Mouse (Mus musculus) MEL (cell line): ENCODE measurements around the gene Mrpl58. TPM values are rescaled to one million over a fixed set of nuclear protein-coding genes. Genes with fewer than 3 reads are reported as not detected.

Experiments
- DNase-seq: peaks from one replicate; pipeline ENCODE4 v3.0.0; 2011; ENCODE audit warnings: low read depth, low spot score
- H3K27ac ChIP-seq: 2 replicates; pipeline ENCODE4 v1.5.1; 2012; ENCODE audit warnings: low read depth, mild to moderate bottlenecking, control low read depth, low read length, moderate library complexity; ENCODE audit not compliant: control insufficient read depth
- H3K27me3 ChIP-seq, 2 experiments: fragments of 150-350 bp in 1 of 2; sonication (generic) in 1 of 2; 2 replicates each; pipeline ENCODE4 v1.6.1; 2012; ENCODE audit warnings: low read length in 2 of 2, mild to moderate bottlenecking in 2 of 2, improper control_type of control experiment in 1 of 2, moderate library complexity in 1 of 2; ENCODE audit not compliant: insufficient read depth in 2 of 2, control insufficient read depth in 1 of 2
- H3K36me3 ChIP-seq, 2 experiments: 2 replicates each; pipeline ENCODE4 v1.6.1; 2012 to 2014; ENCODE audit warnings: low read length in 2 of 2, improper control_type of control experiment in 1 of 2, inconsistent platforms in 1 of 2, mild to moderate bottlenecking in 1 of 2; ENCODE audit not compliant: insufficient read depth in 2 of 2, control insufficient read depth in 1 of 2
- H3K4me1 ChIP-seq, 2 experiments: fragments of 150-350 bp in 1 of 2; sonication (generic) in 1 of 2; 2 replicates each; pipeline ENCODE4 v1.6.1; 2012; ENCODE audit warnings: low read length in 2 of 2, improper control_type of control experiment in 1 of 2, mild to moderate bottlenecking in 1 of 2; ENCODE audit not compliant: insufficient read depth in 2 of 2, control insufficient read depth in 1 of 2
- H3K4me3 ChIP-seq, 2 experiments: fragments of 150-350 bp in 1 of 2; sonication (generic) in 1 of 2; 2 replicates each; pipeline ENCODE4 v1.5.1; 2012; ENCODE audit warnings: low read depth in 2 of 2, low read length in 2 of 2, mild to moderate bottlenecking in 2 of 2, moderate library complexity in 2 of 2, control low read depth in 1 of 2, improper control_type of control experiment in 1 of 2; ENCODE audit not compliant: control insufficient read depth in 1 of 2, insufficient read depth in 1 of 2
- H3K79me2 ChIP-seq: 2 replicates; pipeline ENCODE4 v1.6.1; 2012; ENCODE audit warnings: mild to moderate bottlenecking, low read length, moderate library complexity; ENCODE audit not compliant: control insufficient read depth, poor library complexity, insufficient read depth
- H3K9ac ChIP-seq: 2 replicates; pipeline ENCODE4 v1.6.1; 2012; ENCODE audit warnings: low read depth, mild to moderate bottlenecking, control low read depth, low read length, moderate library complexity; ENCODE audit not compliant: control insufficient read depth, poor library complexity, severe bottlenecking
- H3K9me3 ChIP-seq: fragments of 150-350 bp; sonication (generic); replicated peaks from 2 replicates; pipeline ENCODE4 v1.6.1; 2012; ENCODE audit warnings: mild to moderate bottlenecking, low read length, improper control_type of control experiment, moderate library complexity; ENCODE audit not compliant: insufficient read depth
- CHD1 ChIP-seq: IDR thresholded peaks from 2 replicates; pipeline ENCODE4 v1.6.1; 2012; ENCODE audit warnings: low read depth, mild to moderate bottlenecking, inconsistent platforms, low read length, improper control_type of control experiment
- CTCF ChIP-seq, 3 experiments: IDR thresholded peaks in 2 of 3; conservative IDR thresholded peaks in 1 of 3; 2 replicates each; pipeline ENCODE4 v1.5.1; 2011 to 2012; ENCODE audit warnings: low read length in 3 of 3, low read depth in 2 of 3, mild to moderate bottlenecking in 2 of 3, improper control_type of control experiment in 1 of 3, inconsistent platforms in 1 of 3, mixed read lengths in 1 of 3, moderate library complexity in 1 of 3; ENCODE audit not compliant: control insufficient read depth in 1 of 3, insufficient read depth in 1 of 3, poor library complexity in 1 of 3, severe bottlenecking in 1 of 3
- ELF1 ChIP-seq: IDR thresholded peaks from 2 replicates; pipeline ENCODE4 v1.6.1; 2014; ENCODE audit warnings: low read depth, mild to moderate bottlenecking, inconsistent platforms, low read length, improper control_type of control experiment, moderate library complexity
- EP300 ChIP-seq, 2 experiments: IDR thresholded peaks; 2 replicates each; pipeline ENCODE4 v1.6.1; 2011; ENCODE audit warnings: improper control_type of control experiment in 2 of 2, low read length in 2 of 2, low read depth in 1 of 2, mild to moderate bottlenecking in 1 of 2
- KAT2A ChIP-seq: conservative IDR thresholded peaks from 2 replicates; pipeline ENCODE4 v1.6.1; 2012; ENCODE audit warnings: low read depth, low read length, improper control_type of control experiment, inconsistent platforms
- MAX ChIP-seq: IDR thresholded peaks from 2 replicates; pipeline ENCODE4 v1.6.1; 2011; ENCODE audit warnings: low read length, improper control_type of control experiment
- MAZ ChIP-seq: IDR thresholded peaks from 2 replicates; pipeline ENCODE4 v1.6.1; 2012; ENCODE audit warnings: low read depth, mild to moderate bottlenecking, inconsistent platforms, low read length, improper control_type of control experiment
- MXI1 ChIP-seq: IDR thresholded peaks from 2 replicates; pipeline ENCODE4 v1.6.1; 2011; ENCODE audit warnings: mild to moderate bottlenecking, low read depth, low read length, improper control_type of control experiment
- NRF1 ChIP-seq: IDR thresholded peaks from 2 replicates; pipeline ENCODE4 v1.6.1; 2014; ENCODE audit warnings: low read depth, mild to moderate bottlenecking, inconsistent platforms, low read length, improper control_type of control experiment, moderate library complexity; ENCODE audit not compliant: poor library complexity, insufficient read depth, severe bottlenecking
- POLR2A ChIP-seq, 2 experiments: IDR thresholded peaks; 2 replicates each; pipeline ENCODE4 v1.6.1; 2011 to 2012; ENCODE audit warnings: low read length in 2 of 2, mild to moderate bottlenecking in 2 of 2, control low read depth in 1 of 2, improper control_type of control experiment in 1 of 2, low read depth in 1 of 2, moderate library complexity in 1 of 2; ENCODE audit not compliant: control insufficient read depth in 1 of 2, insufficient read depth in 1 of 2, poor library complexity in 1 of 2
- POLR2AphosphoS5 ChIP-seq: IDR thresholded peaks from 2 replicates; pipeline ENCODE4 v1.6.1; 2012; ENCODE audit warnings: low read depth, borderline replicate concordance, mild to moderate bottlenecking, inconsistent platforms, low read length, moderate library complexity, mixed read lengths
- RCOR1 ChIP-seq: IDR thresholded peaks from 2 replicates; pipeline ENCODE4 v1.6.1; 2012; ENCODE audit warnings: low read depth, mild to moderate bottlenecking, inconsistent platforms, low read length, improper control_type of control experiment
- SIN3A ChIP-seq: IDR thresholded peaks from 2 replicates; pipeline ENCODE4 v1.6.1; 2012; ENCODE audit warnings: low read length, improper control_type of control experiment, inconsistent platforms
- SMC3 ChIP-seq: IDR thresholded peaks from 2 replicates; pipeline ENCODE4 v1.6.1; 2011; ENCODE audit warnings: low read depth, low read length, improper control_type of control experiment
- UBTF ChIP-seq: IDR thresholded peaks from 2 replicates; pipeline ENCODE4 v1.6.1; 2012; ENCODE audit warnings: low read depth, mild to moderate bottlenecking, inconsistent platforms, low read length, improper control_type of control experiment, moderate library complexity, borderline replicate concordance; ENCODE audit not compliant: insufficient read depth
- ZMIZ1 ChIP-seq: IDR thresholded peaks from 2 replicates; pipeline ENCODE4 v1.6.1; 2012; ENCODE audit warnings: low read depth, mild to moderate bottlenecking, inconsistent platforms, low read length, improper control_type of control experiment, moderate library complexity
- polyA plus RNA-seq, 2 experiments: library from polyadenylated mRNA; stranded (reverse) in 1 of 2; unstranded in 1 of 2; fragments of >175 nt in 1 of 2; fragments of >200 nt in 1 of 2; gene quantifications; 2 replicates each; pipeline versions ENCODE4 v1.2.1 to v1.2.4; 2012; ENCODE audit warnings: low replicate concordance in 2 of 2, low read depth in 1 of 2; ENCODE audit not compliant: insufficient read length in 2 of 2, insufficient read depth in 1 of 2, missing spikeins in 1 of 2
- total RNA-seq: library from RNA; depleted of rRNA; stranded (reverse); fragments of 300-350 nt; gene quantifications from 2 replicates; pipeline ENCODE4 v1.2.3, GENCODE M21; 2012

Mrpl58 gene
- total and polyA plus RNA-seq, 3 experiments = 137 TPM; not detected in 1

DNA sequence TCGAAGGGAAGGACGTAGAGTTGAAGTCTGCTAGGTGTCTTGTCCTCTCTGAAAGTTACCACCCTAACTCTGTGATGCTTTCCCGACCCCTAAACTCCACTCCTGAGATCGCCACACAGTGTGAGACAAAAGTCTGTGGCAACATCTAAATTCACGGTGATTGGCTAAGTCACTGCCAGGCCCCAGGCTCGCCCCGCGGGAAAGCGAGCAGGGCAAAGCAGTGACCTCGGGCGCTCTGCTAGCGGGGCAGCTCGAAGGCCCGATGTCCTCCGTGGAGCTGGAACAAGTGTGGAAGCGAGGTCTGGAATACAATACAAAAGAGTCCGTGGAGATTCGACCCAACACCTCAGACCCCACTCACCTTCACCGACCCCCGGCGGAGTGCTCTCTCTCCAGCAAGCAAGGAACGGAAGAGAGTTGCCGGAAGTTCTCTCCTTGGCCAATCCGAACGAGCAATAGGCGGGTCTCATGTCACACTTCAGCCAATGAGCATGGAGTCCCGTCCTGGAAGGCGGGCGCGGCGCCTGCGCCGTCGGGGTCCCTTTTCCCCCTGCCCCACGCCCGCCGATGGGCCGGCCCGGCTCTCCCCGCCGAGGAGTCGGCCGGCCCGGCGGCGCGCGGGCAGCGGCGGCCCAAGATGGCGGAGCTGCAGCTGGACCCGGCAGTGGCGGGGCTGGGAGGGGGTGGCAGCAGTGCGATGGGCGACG lies 16.1 kb downstream of the Mrpl58 start, which contains the start of the genes Atp5h and Kctd2 (continued):
- TF ChIP-seq KAT2A (peak; percentile 76; the same call in 1 of the 2 replicates), NRF1 (peak; percentile 86), ZMIZ1 (peak; percentile 52)

DNA sequence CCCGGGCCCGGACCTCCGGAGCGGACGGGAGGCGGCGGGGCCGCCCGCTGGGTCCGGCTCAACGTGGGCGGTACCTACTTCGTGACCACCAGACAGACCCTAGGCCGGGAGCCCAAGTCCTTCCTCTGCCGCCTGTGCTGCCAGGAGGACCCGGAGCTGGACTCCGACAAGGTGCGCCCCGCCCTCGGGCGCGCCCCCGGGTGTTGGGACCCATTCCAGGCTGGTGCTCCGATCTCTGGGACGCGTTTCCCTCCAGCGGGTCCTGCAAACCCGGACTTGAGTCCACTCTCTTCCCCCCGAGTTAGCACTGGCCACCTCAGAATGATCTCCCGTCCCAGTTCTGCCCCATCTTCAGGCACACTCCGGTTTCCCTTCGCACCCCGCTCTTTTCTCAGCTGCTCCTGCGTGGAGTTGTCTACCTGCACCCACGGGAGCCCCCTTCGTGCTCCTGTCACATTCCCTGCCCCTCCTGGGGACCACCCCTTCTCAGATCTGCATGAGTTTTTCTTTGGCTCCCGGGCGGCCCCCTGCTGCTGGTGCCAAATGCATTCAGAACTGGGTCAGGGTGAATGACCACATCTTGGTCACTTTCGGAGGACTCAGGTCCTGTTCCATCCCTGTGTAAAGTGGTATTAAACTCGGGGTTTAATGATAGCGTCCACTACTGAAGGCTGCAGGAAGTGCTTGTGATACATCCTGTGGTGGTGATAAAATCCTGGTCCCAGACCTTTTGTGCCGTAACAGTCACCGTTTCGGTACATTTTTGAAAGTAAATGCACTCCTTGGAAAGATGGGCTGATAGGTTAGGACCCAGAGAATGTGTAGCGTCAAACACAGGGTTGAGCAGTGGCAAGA lies 17.0 kb downstream of the Mrpl58 start:
- Histone ChIP-seq H3K27ac (peak overlapping the region; percentile 41; the same call in 1 of the 2 replicates), H3K79me2 (peaks cover 30% of the 10 kb centered on the region), H3K36me3 (peaks cover 0 to 23% of the 10 kb centered on the region in 2 experiments; a peak in 2 of 4 replicates), H3K27me3 (no peaks in the 10 kb centered on the region), H3K4me3 (peak overlapping the region; percentile 95 to 97), H3K9ac (peak overlapping the region; percentile 90), H3K9me3 (no peaks in the 10 kb centered on the region), H3K4me1 (peaks cover 0 to 18% of the 10 kb centered on the region in 2 experiments; a peak in 3 of 4 replicates)
- peak; percentile 65 for DNase-seq
- TF ChIP-seq MXI1 (peak; percentile 28; the same call in 1 of the 2 replicates), UBTF (0 out of 2 replicates have a peak, but pooled peaks have one; percentile 38), MAX (peak; percentile 25), CTCF (IDR thresholded peaks at IDR 0.05 in 2 of 3, conservative IDR thresholded peaks at IDR 0.05 in 1 of 3; ENCODE audit: control insufficient read depth in 1 of 3, insufficient read depth in 1 of 3, low read depth in 2 of 3, low read length in 3 of 3, poor library complexity in 1 of 3, severe bottlenecking in 1 of 3) (0 out of 6 replicates have a peak, but pooled peaks of 1 of the 3 experiments have one; percentile 3), MAZ (peak; percentile 66), SIN3A (0 out of 2 replicates have a peak, but pooled peaks have one; percentile 6), EP300 (IDR thresholded peaks at IDR 0.05; ENCODE audit: low read depth in 1 of 2, low read length in 2 of 2) (0 out of 4 replicates have a peak, but pooled peaks of 1 of the 2 experiments have one; percentile 8), CHD1 (peak; percentile 93; the same call in 1 of the 2 replicates), POLR2AphosphoS5 (no peak), ELF1 (0 out of 2 replicates have a peak, but pooled peaks have one; percentile 2), RCOR1 (no peak), POLR2A (IDR thresholded peaks at IDR 0.05; ENCODE audit: control insufficient read depth in 1 of 2, insufficient read depth in 1 of 2, low read depth in 1 of 2, low read length in 2 of 2, poor library complexity in 1 of 2) (peak in 1 of 2 experiments; percentile 7; a peak in 1 of 4 replicates), SMC3 (no peak)
